Mouse (Mus musculus) neural tube, embryonic 13.5 days (tissue): ENCODE measurements at regions not wholly inside any gene's neighbourhood (a gene's known extent, or its start where the extent isn't known, plus 50 kb on each side); places are given as distances from the start of the nearest gene placed in this dataset.

Experiments used
- ATAC-seq: fragments of 200-750 bp; cut with Nextera tagmentation; 2 replicates; pipeline ENCODE4 v1.8.0; 2017; ENCODE audit warnings: low read depth, mild to moderate bottlenecking, moderate TSS enrichment, moderate library complexity
- H3K27ac ChIP-seq: fragments of 300-500 bp; sonication (generic); replicated peaks from 2 replicates; pipeline ENCODE4 v1.5.1; 2015; ENCODE audit warnings: moderate library complexity, mild to moderate bottlenecking, inconsistent platforms
- H3K27me3 ChIP-seq: fragments of 300-500 bp; sonication (generic); 2 replicates; pipeline ENCODE4 v1.6.1; 2015; ENCODE audit warnings: mild to moderate bottlenecking, inconsistent platforms
- H3K36me3 ChIP-seq: fragments of 300-500 bp; sonication (generic); 2 replicates; pipeline ENCODE4 v1.6.1; 2015; ENCODE audit warnings: mild to moderate bottlenecking, inconsistent platforms
- H3K4me1 ChIP-seq: fragments of 300-500 bp; sonication (generic); replicated peaks from 2 replicates; pipeline ENCODE4 v1.6.1; 2015; ENCODE audit warnings: inconsistent platforms
- H3K4me2 ChIP-seq: fragments of 300-500 bp; sonication (generic); 2 replicates; pipeline ENCODE4 v1.6.1; 2015; ENCODE audit warnings: inconsistent platforms, mild to moderate bottlenecking, moderate library complexity
- H3K4me3 ChIP-seq: fragments of 300-500 bp; sonication (generic); 2 replicates; pipeline ENCODE4 v1.5.1; 2015; ENCODE audit warnings: mild to moderate bottlenecking, inconsistent platforms
- H3K9ac ChIP-seq: fragments of 300-500 bp; sonication (generic); 2 replicates; pipeline ENCODE4 v1.6.1; 2015; ENCODE audit warnings: moderate library complexity, mild to moderate bottlenecking, inconsistent platforms
- H3K9me3 ChIP-seq: fragments of 300-500 bp; sonication (generic); 2 replicates; pipeline ENCODE4 v1.6.1; 2016; ENCODE audit warnings: inconsistent platforms
- WGBS: fragments of 180-500 bp; shearing (Covaris S2); methylation state at CpG from one replicate; pipeline ENCODE4 v1.1.7; 2015; 5-methylcytosine and 5-hydroxymethylcytosine counted together

GRCm38 (mm10) chr12:12643247-12643963 lies 298.3 kb downstream of the Mycn start:
- H3K4me1 ChIP-seq, result no peaks in the 10 kb centered on the region
- no peak overlapping the region for H3K27ac ChIP-seq
- 75% methylated on average over 11 of the region's 11 CpGs for WGBS
- no peak for ATAC-seq
- H3K9ac ChIP-seq, result no peak overlapping the region
- no peaks in the 10 kb centered on the region for H3K36me3 ChIP-seq
- H3K9me3 ChIP-seq, result no peaks in the 10 kb centered on the region
- no peak overlapping the region for H3K4me2 ChIP-seq
- no peaks in the 10 kb centered on the region for H3K27me3 ChIP-seq
- H3K4me3 ChIP-seq, result no peak overlapping the region

DNA sequence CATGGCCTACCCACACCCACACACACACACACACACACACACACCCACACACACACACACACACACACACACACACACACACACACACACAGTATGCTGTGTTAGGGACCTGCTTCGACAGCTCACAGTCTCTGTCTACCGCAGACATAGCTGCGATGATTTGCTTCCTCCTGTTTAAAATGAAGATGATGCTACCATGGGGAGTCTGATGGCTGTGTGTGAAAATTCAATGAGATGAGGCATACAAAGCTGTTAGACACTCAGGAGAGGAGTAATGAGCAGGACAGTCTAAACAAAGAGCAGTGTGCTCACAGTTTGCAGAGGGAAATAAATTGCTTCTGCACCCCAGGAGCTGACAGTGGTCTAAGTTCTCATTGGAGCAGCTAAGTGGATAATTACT lies 306.4 kb downstream of the Mycn start:
- Histone ChIP-seq H3K9me3 (no peaks in the 10 kb centered on the region), H3K27me3 (no peaks in the 10 kb centered on the region), H3K4me1 (peaks cover 4% of the 10 kb centered on the region; the same call in 1 of the 2 replicates), H3K9ac (no peak overlapping the region), H3K36me3 (no peaks in the 10 kb centered on the region), H3K4me2 (no peak overlapping the region), H3K4me3 (no peak overlapping the region), H3K27ac (peak overlapping the region; percentile 62; the same call in 1 of the 2 replicates)
- 46% methylated on average over 3 of the region's 3 CpGs for WGBS
- ATAC-seq, result peak; percentile 63; the same call in 1 of the 2 replicates

- peaks cover 18% of the 10 kb centered on the region; the same call in 1 of the 2 replicates for H3K4me1 ChIP-seq
- no peak overlapping the region for H3K27ac ChIP-seq
- no peaks in the 10 kb centered on the region for H3K9me3 ChIP-seq
- no peak for ATAC-seq
- H3K9ac ChIP-seq, result no peak overlapping the region
- 89% methylated on average over 4 of the region's 4 CpGs for WGBS
- no peaks in the 10 kb centered on the region for H3K36me3 ChIP-seq
- H3K4me2 ChIP-seq, result no peak overlapping the region
- H3K27me3 ChIP-seq, result no peaks in the 10 kb centered on the region
- no peak overlapping the region for H3K4me3 ChIP-seq
Measured at GRCm38 (mm10) chr12:12627597-12627996, 314.1 kb downstream of the Mycn start.

- no peak overlapping the region for H3K27ac ChIP-seq
- WGBS, result 86% methylated on average over 1 of the region's 1 CpGs
- H3K4me1 ChIP-seq, result peaks cover 18% of the 10 kb centered on the region; the same call in 1 of the 2 replicates
- H3K4me2 ChIP-seq, result no peak overlapping the region
- H3K4me3 ChIP-seq, result no peak overlapping the region
- no peak overlapping the region for H3K9ac ChIP-seq
- ATAC-seq, result no peak
- no peaks in the 10 kb centered on the region for H3K27me3 ChIP-seq
- no peaks in the 10 kb centered on the region for H3K9me3 ChIP-seq
- no peaks in the 10 kb centered on the region for H3K36me3 ChIP-seq
Measured at GRCm38 (mm10) chr12:12625788-12626187, 315.9 kb downstream of the Mycn start.

DNA sequence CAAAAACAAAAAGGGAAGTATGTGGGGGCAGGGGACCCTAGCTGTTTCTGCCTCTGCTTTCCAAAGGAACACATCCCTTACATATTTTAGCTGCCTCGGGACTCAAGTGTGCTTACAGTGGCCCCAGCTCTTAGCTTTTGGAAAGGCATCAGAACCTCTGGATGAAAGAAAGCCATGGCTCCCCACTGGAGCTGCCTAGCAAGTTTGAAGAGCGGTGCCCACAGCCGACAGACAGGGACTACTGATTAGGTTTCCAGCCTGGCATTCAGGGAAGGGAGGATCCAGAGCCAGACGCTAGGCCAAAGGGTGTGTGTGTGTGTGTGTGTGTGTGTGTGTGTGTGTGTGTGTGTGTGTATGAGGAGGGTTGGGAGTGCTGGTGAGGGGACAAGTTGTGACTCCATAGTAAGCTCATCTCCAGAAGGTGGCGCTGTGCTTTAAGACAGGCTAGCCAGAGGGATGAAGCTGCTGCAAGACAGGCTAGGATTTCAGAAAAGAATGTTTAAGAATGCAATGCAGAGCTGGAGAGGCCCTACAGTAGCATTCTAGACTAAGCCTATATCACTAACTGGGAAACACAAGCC lies 318.9 kb downstream of the Mycn start:
- peak; percentile 75 for ATAC-seq
- Histone ChIP-seq H3K4me3 (no peak overlapping the region), H3K9ac (no peak overlapping the region), H3K4me1 (peaks cover 23% of the 10 kb centered on the region; the same call in 1 of the 2 replicates), H3K36me3 (no peaks in the 10 kb centered on the region), H3K9me3 (no peaks in the 10 kb centered on the region), H3K4me2 (no peak overlapping the region), H3K27ac (no peak overlapping the region), H3K27me3 (no peaks in the 10 kb centered on the region)
- 17% methylated on average over 5 of the region's 5 CpGs for WGBS

DNA sequence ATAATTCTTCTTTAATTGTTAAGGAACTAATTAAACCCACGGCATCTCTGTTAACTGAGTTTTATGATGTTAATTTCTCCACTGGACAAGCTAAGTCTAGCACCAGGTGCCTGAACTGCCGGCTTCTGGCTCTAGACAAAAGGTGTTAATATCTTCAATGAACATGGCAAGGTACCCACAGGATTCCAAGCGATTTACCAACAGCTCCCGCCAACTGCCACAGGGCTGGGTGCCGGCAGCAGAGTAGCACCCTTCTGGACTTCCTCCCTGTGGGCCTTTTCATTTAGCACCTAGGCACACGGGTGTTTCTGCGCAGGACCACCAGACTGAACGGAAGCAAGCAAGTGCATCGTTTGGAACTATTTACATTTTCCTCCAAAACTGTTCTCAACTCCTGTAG lies 320.2 kb downstream of the Mycn start:
- H3K27me3 ChIP-seq, result no peaks in the 10 kb centered on the region
- H3K36me3 ChIP-seq, result no peaks in the 10 kb centered on the region
- H3K4me2 ChIP-seq, result no peak overlapping the region
- 76% methylated on average over 9 of the region's 9 CpGs for WGBS
- H3K4me1 ChIP-seq, result peaks cover 23% of the 10 kb centered on the region; the same call in 1 of the 2 replicates
- H3K9ac ChIP-seq, result no peak overlapping the region
- no peak for ATAC-seq
- no peak overlapping the region for H3K27ac ChIP-seq
- H3K4me3 ChIP-seq, result no peak overlapping the region
- H3K9me3 ChIP-seq, result no peaks in the 10 kb centered on the region

- ATAC-seq, result no peak
- 80% methylated on average over 5 of the region's 5 CpGs for WGBS
- H3K27me3 ChIP-seq, result no peaks in the 10 kb centered on the region
Measured at GRCm38 (mm10) chr12:12620316-12620715, 321.4 kb downstream of the Mycn start.

DNA sequence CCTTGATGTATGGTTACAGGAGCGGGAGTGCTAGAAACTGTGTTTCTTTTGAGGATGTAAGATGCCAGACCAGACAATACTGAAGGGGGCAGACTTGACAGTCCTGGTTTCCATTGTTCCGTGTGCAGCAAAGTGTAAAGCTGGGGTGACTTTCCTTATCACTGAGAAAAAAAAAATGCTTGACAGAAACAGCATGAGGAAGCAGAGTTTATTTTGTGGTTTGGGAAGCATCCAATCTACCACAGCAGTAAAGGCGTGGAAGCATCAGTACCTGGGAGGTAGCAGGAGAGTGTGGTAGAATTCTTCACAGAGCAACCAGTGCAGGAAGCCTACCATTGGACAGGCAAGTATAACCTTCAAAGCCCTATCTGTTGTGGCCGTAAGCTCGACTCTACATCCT lies 322.3 kb downstream of the Mycn start:
- Histone ChIP-seq H3K27ac (no peak overlapping the region), H3K27me3 (no peaks in the 10 kb centered on the region), H3K36me3 (no peaks in the 10 kb centered on the region), H3K9me3 (no peaks in the 10 kb centered on the region), H3K4me2 (no peak overlapping the region), H3K9ac (no peak overlapping the region), H3K4me3 (no peak overlapping the region), H3K4me1 (peaks cover 18% of the 10 kb centered on the region; the same call in 1 of the 2 replicates)
- no peak for ATAC-seq
- 68% methylated on average over 5 of the region's 5 CpGs for WGBS

More at GRCm38 (mm10) chr12:12620316-12620715, 321.4 kb downstream of the Mycn start:
- H3K4me2 ChIP-seq, result no peak overlapping the region
- no peak overlapping the region for H3K27ac ChIP-seq
- H3K9me3 ChIP-seq, result no peaks in the 10 kb centered on the region
- no peak overlapping the region for H3K9ac ChIP-seq
- H3K36me3 ChIP-seq, result no peaks in the 10 kb centered on the region
- H3K4me1 ChIP-seq, result peaks cover 23% of the 10 kb centered on the region; the same call in 1 of the 2 replicates
- no peak overlapping the region for H3K4me3 ChIP-seq

GRCm38 (mm10) chr12:12612520-12612919 lies 329.2 kb downstream of the Mycn start:
- H3K4me2 ChIP-seq, result no peak overlapping the region
- no peaks in the 10 kb centered on the region for H3K36me3 ChIP-seq
- H3K27me3 ChIP-seq, result no peaks in the 10 kb centered on the region
- H3K4me3 ChIP-seq, result no peak overlapping the region
- no peaks in the 10 kb centered on the region for H3K4me1 ChIP-seq
- H3K9ac ChIP-seq, result no peak overlapping the region
- no peaks in the 10 kb centered on the region for H3K9me3 ChIP-seq
- 94% methylated on average over 3 of the region's 3 CpGs for WGBS
- no peak overlapping the region for H3K27ac ChIP-seq
- ATAC-seq, result no peak

DNA sequence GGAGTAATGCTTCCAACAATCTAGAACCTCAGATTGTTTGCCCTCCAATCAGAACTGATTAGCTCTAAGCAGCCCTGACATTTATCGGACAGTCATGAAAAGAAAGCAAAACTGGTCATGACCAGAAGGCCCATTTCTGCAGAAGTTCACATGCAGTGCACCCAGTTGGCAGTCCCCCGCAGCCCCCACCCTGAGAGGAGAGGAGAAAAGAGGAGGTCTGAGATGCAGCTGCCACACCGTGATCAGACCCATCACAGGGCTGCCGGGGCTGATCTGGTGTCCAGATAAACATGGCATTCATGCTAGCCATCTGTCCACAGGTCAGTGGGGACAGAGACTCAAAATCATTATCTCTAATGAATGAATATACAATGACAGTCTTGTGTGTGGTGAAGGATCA lies 330.9 kb downstream of the Mycn start:
- 57% methylated on average over 4 of the region's 4 CpGs for WGBS
- Histone ChIP-seq H3K9me3 (no peaks in the 10 kb centered on the region), H3K4me1 (no peaks in the 10 kb centered on the region), H3K36me3 (no peaks in the 10 kb centered on the region), H3K4me2 (no peak overlapping the region), H3K27me3 (no peaks in the 10 kb centered on the region), H3K9ac (no peak overlapping the region), H3K27ac (no peak overlapping the region), H3K4me3 (no peak overlapping the region)
- no peak for ATAC-seq

DNA sequence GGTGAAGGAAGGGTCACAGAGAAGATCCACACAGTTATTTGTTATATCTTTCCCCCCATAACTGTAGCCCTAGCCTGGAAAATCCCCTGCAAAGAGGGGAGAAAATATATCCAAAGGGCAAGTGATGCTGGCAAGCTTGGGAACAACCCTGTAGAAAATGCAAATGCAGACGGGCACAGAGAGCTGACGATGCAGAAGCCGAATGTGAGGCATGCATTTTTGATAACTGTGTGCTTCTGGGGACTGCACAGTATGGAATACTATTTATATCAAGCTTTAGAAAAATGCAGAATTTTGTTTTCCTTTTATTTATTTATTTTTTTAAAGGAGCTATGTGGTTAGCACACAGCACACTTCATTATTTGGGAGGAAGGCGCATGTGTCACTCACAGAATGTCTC lies 333.7 kb downstream of the Mycn start:
- Histone ChIP-seq H3K4me3 (no peak overlapping the region), H3K4me1 (no peaks in the 10 kb centered on the region), H3K9ac (no peak overlapping the region), H3K4me2 (no peak overlapping the region), H3K9me3 (no peaks in the 10 kb centered on the region), H3K36me3 (no peaks in the 10 kb centered on the region), H3K27me3 (no peaks in the 10 kb centered on the region), H3K27ac (no peak overlapping the region)
- no peak for ATAC-seq
- WGBS, result 84% methylated on average over 4 of the region's 4 CpGs

DNA sequence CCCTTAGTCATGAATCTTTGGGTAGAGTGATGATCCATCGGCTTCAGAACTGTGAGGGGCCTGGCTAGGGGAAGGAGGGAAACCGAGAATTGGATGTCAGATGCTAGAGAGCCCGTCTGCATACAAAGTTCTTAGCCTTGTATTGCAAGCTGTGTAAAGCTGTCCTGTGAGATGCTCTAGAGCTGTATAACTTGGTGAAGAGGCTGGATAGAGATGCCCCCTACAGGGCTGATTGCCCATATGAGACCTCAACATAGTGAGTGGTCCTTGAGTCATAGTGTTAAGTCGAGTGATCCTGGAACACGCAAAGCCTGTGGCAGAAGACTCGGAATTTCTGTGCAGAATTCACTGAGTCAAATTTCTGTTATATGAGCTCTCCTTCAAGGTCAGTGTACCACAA lies 334.8 kb downstream of the Mycn start:
- WGBS, result 87% methylated on average over 6 of the region's 6 CpGs
- H3K4me2 ChIP-seq, result no peak overlapping the region
- no peak overlapping the region for H3K9ac ChIP-seq
- H3K27ac ChIP-seq, result no peak overlapping the region
- ATAC-seq, result no peak
- no peak overlapping the region for H3K4me3 ChIP-seq
- no peaks in the 10 kb centered on the region for H3K27me3 ChIP-seq
- no peaks in the 10 kb centered on the region for H3K36me3 ChIP-seq
- no peaks in the 10 kb centered on the region for H3K9me3 ChIP-seq
- H3K4me1 ChIP-seq, result no peaks in the 10 kb centered on the region

- H3K4me2 ChIP-seq, result no peak overlapping the region
- no peak for ATAC-seq
- no peak overlapping the region for H3K9ac ChIP-seq
- H3K27ac ChIP-seq, result no peak overlapping the region
- H3K36me3 ChIP-seq, result no peaks in the 10 kb centered on the region
- no peaks in the 10 kb centered on the region for H3K27me3 ChIP-seq
- H3K4me1 ChIP-seq, result no peaks in the 10 kb centered on the region
- no peaks in the 10 kb centered on the region for H3K9me3 ChIP-seq
- H3K4me3 ChIP-seq, result no peak overlapping the region
- 93% methylated on average over 3 of the region's 3 CpGs for WGBS
Measured at GRCm38 (mm10) chr12:12605495-12605894, 336.2 kb downstream of the Mycn start.
